Comparison of ENCODE assay signal across 25 mouse cellular contexts in genomic region chr13:79941549-79942295, GRCm38 (mm10).
DNase-seq lines count a peak whose midpoint lies in the region; ATAC-seq lines count a peak whose summit lies in the region.
"Had no signal": no experiment of that assay in that cellular context is flagged by ENCODE, and none has a peak within 500 bp of the region (broad histone marks: within the 10 kb centered on the region; RNA-seq: fewer than 3 reads in every experiment).

No protein-coding gene starts in this region.

- no peak overlapping the region for H3K4me2 ChIP-seq in hindbrain, embryonic 12.5 days (replicated peaks)
- no peak overlapping the region for H3K4me2 ChIP-seq in hindbrain, embryonic 14.5 days (replicated peaks)
- H3K4me2 ChIP-seq in neural tube, embryonic 12.5 days (replicated peaks), result no peak overlapping the region
- H3K4me2 ChIP-seq: heart, embryonic 15.5 days; kidney, embryonic 15.5 days had no signal

- H3K4me1 ChIP-seq in hindbrain, embryonic 12.5 days, result no peaks in the 10 kb centered on the region
- H3K4me1 ChIP-seq in hindbrain, embryonic 14.5 days (replicated peaks; ENCODE audit: control insufficient read depth, insufficient read depth, low read length), result no peaks in the 10 kb centered on the region
- H3K4me1 ChIP-seq in neural tube, embryonic 12.5 days, result no peaks in the 10 kb centered on the region
- H3K4me1 ChIP-seq: heart, embryonic 10.5 days; heart, embryonic 15.5 days; kidney, embryonic 15.5 days had no signal

- DNase-seq in embryo, embryonic 10.5 days (ENCODE audit: low spot score), result peak; percentile 4
- DNase-seq in embryo, embryonic 9.5 days (ENCODE audit: extremely low spot score), result no peak
- no peak for DNase-seq in hindbrain, embryonic 14.5 days (ENCODE audit: low spot score)
- DNase-seq in neural tube, embryonic 10.5 days (ENCODE audit: extremely low spot score, low spot score), result no peak
- no peak for DNase-seq in thymus, postnatal 0 days (ENCODE audit: low spot score)
- DNase-seq: adrenal gland, adult 8-10 months; cerebellum, adult 8-10 months; cerebellum, postnatal 25 days; gastrocnemius, postnatal 14 days; heart, postnatal 36 days; kidney, adult 18-20 months; kidney, postnatal 25 days; liver; lung, adult 2 months; lung, postnatal 14 days; right cerebral cortex, postnatal 14 days had no signal

- H3K9ac ChIP-seq in hindbrain, embryonic 12.5 days, result no peak overlapping the region
- no peak overlapping the region for H3K9ac ChIP-seq in hindbrain, embryonic 14.5 days
- no peak overlapping the region for H3K9ac ChIP-seq in neural tube, embryonic 12.5 days
- H3K9ac ChIP-seq: heart, embryonic 15.5 days; kidney, embryonic 15.5 days; liver, embryonic 14.5 days had no signal

- H3K4me3 ChIP-seq in hindbrain, embryonic 12.5 days, result no peak overlapping the region
- no peak overlapping the region for H3K4me3 ChIP-seq in hindbrain, embryonic 14.5 days (replicated peaks; ENCODE audit: low read length)
- no peak overlapping the region for H3K4me3 ChIP-seq in neural tube, embryonic 12.5 days
- H3K4me3 ChIP-seq: heart, embryonic 10.5 days; heart, embryonic 15.5 days; kidney, embryonic 15.5 days had no signal

- 56% methylated on average over 1 of the region's 1 CpGs for WGBS in hindbrain, embryonic 12.5 days
- 50% methylated on average over 1 of the region's 1 CpGs for WGBS in hindbrain, embryonic 14.5 days
- 58% methylated on average over 1 of the region's 1 CpGs for WGBS in neural tube, embryonic 12.5 days

- no peak overlapping the region for H3K27ac ChIP-seq in hindbrain, embryonic 12.5 days
- no peak overlapping the region for H3K27ac ChIP-seq in hindbrain, embryonic 14.5 days
- no peak overlapping the region for H3K27ac ChIP-seq in neural tube, embryonic 12.5 days
- H3K27ac ChIP-seq: heart, embryonic 10.5 days; heart, embryonic 15.5 days; kidney, embryonic 15.5 days; liver, embryonic 14.5 days had no signal

- ATAC-seq in hindbrain, embryonic 12.5 days (ENCODE audit: low FRiP score), result peak; percentile 86
- no peak for ATAC-seq in hindbrain, embryonic 14.5 days (ENCODE audit: low FRiP score)
- 0 out of 2 replicates have a peak, but pooled peaks have one; percentile 33 for ATAC-seq in neural tube, embryonic 12.5 days (ENCODE audit: low FRiP score, low read depth)
- ATAC-seq: forebrain, embryonic 14.5 days; hindbrain, embryonic 16.5 days had no signal

- no peaks in the 10 kb centered on the region for H3K9me3 ChIP-seq in hindbrain, embryonic 12.5 days (replicated peaks)
- no peaks in the 10 kb centered on the region for H3K9me3 ChIP-seq in hindbrain, embryonic 14.5 days (ENCODE audit: control insufficient read depth, low read length)
- no peaks in the 10 kb centered on the region for H3K9me3 ChIP-seq in neural tube, embryonic 12.5 days
- H3K9me3 ChIP-seq: heart, embryonic 10.5 days; heart, embryonic 15.5 days; kidney, embryonic 15.5 days had no signal

- H3K27me3 ChIP-seq in hindbrain, embryonic 12.5 days, result no peaks in the 10 kb centered on the region
- H3K27me3 ChIP-seq in hindbrain, embryonic 14.5 days (ENCODE audit: control insufficient read depth, insufficient read depth, low read length), result no peaks in the 10 kb centered on the region
- H3K27me3 ChIP-seq in neural tube, embryonic 12.5 days (replicated peaks), result no peaks in the 10 kb centered on the region
- H3K27me3 ChIP-seq: CH12.LX; heart, embryonic 15.5 days; kidney, embryonic 15.5 days had no signal

- H3K36me3 ChIP-seq in hindbrain, embryonic 12.5 days, result no peaks in the 10 kb centered on the region
- no peaks in the 10 kb centered on the region for H3K36me3 ChIP-seq in hindbrain, embryonic 14.5 days (replicated peaks; ENCODE audit: control insufficient read depth, insufficient read depth)
- H3K36me3 ChIP-seq in neural tube, embryonic 12.5 days, result no peaks in the 10 kb centered on the region
- H3K36me3 ChIP-seq: heart, embryonic 10.5 days; heart, embryonic 15.5 days; kidney, embryonic 15.5 days had no signal
